Mouse (Mus musculus): ENCODE results near the gene Olfr1555-ps1. TPM values are rescaled to one million over a fixed set of nuclear protein-coding genes. Genes with fewer than 3 reads are reported as not detected.

Gene Olfr1555-ps1
- polyA plus RNA-seq (2014; fragmentation: Illumina TruSeq; extraction: RNeasy Lipid Tissue Mini Kit (QIAGEN cat#74804); ENCODE audit: low read depth, low replicate concordance) = 0.10 TPM

GRCm38 (mm10) chr19:12170062-12170599, at the start of gene Olfr1555-ps1:
TSS of gene Olfr1555-ps1 (minus strand) at chr19:12170112.

GRCm38 (mm10) chr19:12200334-12200733, 30.4 kb upstream of the Olfr1555-ps1 start, which contains the start of gene Olfr1431:
TSS of gene Olfr1431 (plus strand) at chr19:12200634.

GRCm38 (mm10) chr19:12123103-12123502, 46.8 kb downstream of the Olfr1555-ps1 start, which contains the start of gene Olfr76:
TSS of gene Olfr76 (minus strand) at chr19:12123203.

GRCm38 (mm10) chr19:12115797-12116196, 54.1 kb downstream of the Olfr1555-ps1 start, which contains the start of gene Olfr1428:
TSS of gene Olfr1428 (minus strand) at chr19:12115897.

Other genes starting within 250 kb of the Olfr1555-ps1 start
- 30.9 TPM for gene Osbp, start 204.2 kb downstream of the Olfr1555-ps1 start, polyA plus RNA-seq (2014; fragmentation: Illumina TruSeq; extraction: RNeasy Lipid Tissue Mini Kit (QIAGEN cat#74804); ENCODE audit: low read depth, low replicate concordance)
- gene Olfr1423, start 128.8 kb downstream of the Olfr1555-ps1 start, polyA plus RNA-seq (2014; fragmentation: Illumina TruSeq; extraction: RNeasy Lipid Tissue Mini Kit (QIAGEN cat#74804); ENCODE audit: low read depth, low replicate concordance) = not detected
- 0.11 TPM for gene Olfr1424, start 107.4 kb downstream of the Olfr1555-ps1 start, polyA plus RNA-seq (2014; fragmentation: Illumina TruSeq; extraction: RNeasy Lipid Tissue Mini Kit (QIAGEN cat#74804); ENCODE audit: low read depth, low replicate concordance)
- not detected for gene Olfr1425, start 92.4 kb downstream of the Olfr1555-ps1 start, polyA plus RNA-seq (2014; fragmentation: Illumina TruSeq; extraction: RNeasy Lipid Tissue Mini Kit (QIAGEN cat#74804); ENCODE audit: low read depth, low replicate concordance)
- not detected for gene Olfr1426, start 78.1 kb downstream of the Olfr1555-ps1 start, polyA plus RNA-seq (2014; fragmentation: Illumina TruSeq; extraction: RNeasy Lipid Tissue Mini Kit (QIAGEN cat#74804); ENCODE audit: low read depth, low replicate concordance)
- gene Olfr1427, start 66.8 kb downstream of the Olfr1555-ps1 start, polyA plus RNA-seq (2014; fragmentation: Illumina TruSeq; extraction: RNeasy Lipid Tissue Mini Kit (QIAGEN cat#74804); ENCODE audit: low read depth, low replicate concordance) = not detected
- gene Olfr1428, start 54.2 kb downstream of the Olfr1555-ps1 start, polyA plus RNA-seq (2014; fragmentation: Illumina TruSeq; extraction: RNeasy Lipid Tissue Mini Kit (QIAGEN cat#74804); ENCODE audit: low read depth, low replicate concordance) = not detected
- 0.17 TPM for gene Olfr76, start 46.9 kb downstream of the Olfr1555-ps1 start, polyA plus RNA-seq (2014; fragmentation: Illumina TruSeq; extraction: RNeasy Lipid Tissue Mini Kit (QIAGEN cat#74804); ENCODE audit: low read depth, low replicate concordance)
- not detected for gene Olfr1431, start 30.5 kb upstream of the Olfr1555-ps1 start, polyA plus RNA-seq (2014; fragmentation: Illumina TruSeq; extraction: RNeasy Lipid Tissue Mini Kit (QIAGEN cat#74804); ENCODE audit: low read depth, low replicate concordance)
- gene Olfr1432, start 62.5 kb upstream of the Olfr1555-ps1 start, polyA plus RNA-seq (2014; fragmentation: Illumina TruSeq; extraction: RNeasy Lipid Tissue Mini Kit (QIAGEN cat#74804); ENCODE audit: low read depth, low replicate concordance) = 0.22 TPM
- gene Olfr262, start 71.5 kb upstream of the Olfr1555-ps1 start, polyA plus RNA-seq (2014; fragmentation: Illumina TruSeq; extraction: RNeasy Lipid Tissue Mini Kit (QIAGEN cat#74804); ENCODE audit: low read depth, low replicate concordance) = 0.71 TPM
- gene Olfr235, start 90.9 kb upstream of the Olfr1555-ps1 start, polyA plus RNA-seq (2014; fragmentation: Illumina TruSeq; extraction: RNeasy Lipid Tissue Mini Kit (QIAGEN cat#74804); ENCODE audit: low read depth, low replicate concordance) = not detected
- gene Olfr1434, start 109.7 kb upstream of the Olfr1555-ps1 start, polyA plus RNA-seq (2014; fragmentation: Illumina TruSeq; extraction: RNeasy Lipid Tissue Mini Kit (QIAGEN cat#74804); ENCODE audit: low read depth, low replicate concordance) = not detected
- gene Olfr1436, start 129.0 kb upstream of the Olfr1555-ps1 start, polyA plus RNA-seq (2014; fragmentation: Illumina TruSeq; extraction: RNeasy Lipid Tissue Mini Kit (QIAGEN cat#74804); ENCODE audit: low read depth, low replicate concordance) = not detected
- not detected for gene Olfr1437, start 155.0 kb upstream of the Olfr1555-ps1 start, polyA plus RNA-seq (2014; fragmentation: Illumina TruSeq; extraction: RNeasy Lipid Tissue Mini Kit (QIAGEN cat#74804); ENCODE audit: low read depth, low replicate concordance)
- not detected for gene Olfr1438-ps1, start 165.8 kb upstream of the Olfr1555-ps1 start, polyA plus RNA-seq (2014; fragmentation: Illumina TruSeq; extraction: RNeasy Lipid Tissue Mini Kit (QIAGEN cat#74804); ENCODE audit: low read depth, low replicate concordance)
- not detected for gene Olfr1440, start 217.2 kb upstream of the Olfr1555-ps1 start, polyA plus RNA-seq (2014; fragmentation: Illumina TruSeq; extraction: RNeasy Lipid Tissue Mini Kit (QIAGEN cat#74804); ENCODE audit: low read depth, low replicate concordance)
- gene Olfr1441, start 247.3 kb upstream of the Olfr1555-ps1 start, polyA plus RNA-seq (2014; fragmentation: Illumina TruSeq; extraction: RNeasy Lipid Tissue Mini Kit (QIAGEN cat#74804); ENCODE audit: low read depth, low replicate concordance) = not detected

All from testis, adult 10 weeks (tissue).